Mouse (Mus musculus): ENCODE data around the gene Tmie. TPM values are rescaled to one million over a fixed set of nuclear protein-coding genes. Genes with fewer than 3 reads are reported as not detected.

The Tmie gene
- polyA plus RNA-seq, 2 experiments = 0.52 to 0.85 TPM

Small RNA genes lying within 50 kb of the gene (microRNA-seq; reads per million reads assigned to microRNA genes)
- gene Gm24269 = not detected

Other genes with a start within 250 kb of the Tmie start
- gene Nbeal2, start 226.0 kb downstream of the Tmie start, polyA plus RNA-seq (2012; rRNA removed) = 8.4 and 9.4 TPM in 2 replicates
- gene Nbeal2, start 226.0 kb downstream of the Tmie start, polyA plus RNA-seq (2014; fragmentation: Nextera tagmentation; extraction: Ambion mirVana) = 3.2 and 3.3 TPM in 2 replicates
- 72.2 and 83.8 TPM in 2 replicates for gene Ccdc12, start 223.6 kb downstream of the Tmie start, polyA plus RNA-seq (2012; rRNA removed)
- 102 and 123 TPM in 2 replicates for gene Ccdc12, start 223.6 kb downstream of the Tmie start, polyA plus RNA-seq (2014; fragmentation: Nextera tagmentation; extraction: Ambion mirVana)
- 18.9 and 26.1 TPM in 2 replicates for gene Myl3, start 138.3 kb downstream of the Tmie start, polyA plus RNA-seq (2012; rRNA removed)
- gene Myl3, start 138.3 kb downstream of the Tmie start, polyA plus RNA-seq (2014; fragmentation: Nextera tagmentation; extraction: Ambion mirVana) = 16.4 and 28.1 TPM in 2 replicates
- gene Pth1r, start 133.0 kb downstream of the Tmie start, polyA plus RNA-seq (2012; rRNA removed) = 149 and 203 TPM in 2 replicates
- 96.9 and 99.1 TPM in 2 replicates for gene Pth1r, start 133.0 kb downstream of the Tmie start, polyA plus RNA-seq (2014; fragmentation: Nextera tagmentation; extraction: Ambion mirVana)
- gene Prss42, start 81.9 kb downstream of the Tmie start, polyA plus RNA-seq (2012; rRNA removed) = 0.04 TPM in 1 of 2 replicates, not detected in the other
- gene Prss42, start 81.9 kb downstream of the Tmie start, polyA plus RNA-seq (2014; fragmentation: Nextera tagmentation; extraction: Ambion mirVana) = not detected in 2 replicates
- not detected in 2 replicates for gene Prss44, start 66.1 kb downstream of the Tmie start, polyA plus RNA-seq (2012; rRNA removed)
- not detected in 2 replicates for gene Prss44, start 66.1 kb downstream of the Tmie start, polyA plus RNA-seq (2014; fragmentation: Nextera tagmentation; extraction: Ambion mirVana)
- gene Prss43, start 53.4 kb downstream of the Tmie start, polyA plus RNA-seq (2012; rRNA removed) = not detected in 2 replicates
- gene Prss43, start 53.4 kb downstream of the Tmie start, polyA plus RNA-seq (2014; fragmentation: Nextera tagmentation; extraction: Ambion mirVana) = not detected in 2 replicates
- gene Prss45, start 45.5 kb downstream of the Tmie start, polyA plus RNA-seq (2012; rRNA removed) = not detected in 2 replicates
- gene Prss45, start 45.5 kb downstream of the Tmie start, polyA plus RNA-seq (2014; fragmentation: Nextera tagmentation; extraction: Ambion mirVana) = not detected in 2 replicates
- gene Prss46, start 35.6 kb downstream of the Tmie start, polyA plus RNA-seq (2012; rRNA removed) = not detected in 2 replicates
- gene Prss46, start 35.6 kb downstream of the Tmie start, polyA plus RNA-seq (2014; fragmentation: Nextera tagmentation; extraction: Ambion mirVana) = not detected in 2 replicates
- gene Prss50, start 22.1 kb downstream of the Tmie start, polyA plus RNA-seq (2012; rRNA removed) = 0.41 and 0.54 TPM in 2 replicates
- gene Prss50, start 22.1 kb downstream of the Tmie start, polyA plus RNA-seq (2014; fragmentation: Nextera tagmentation; extraction: Ambion mirVana) = 0.21 and 0.26 TPM in 2 replicates
- gene Als2cl, start 243 bp downstream of the Tmie start, polyA plus RNA-seq (2012; rRNA removed) = 7.3 and 7.4 TPM in 2 replicates
- gene Als2cl, start 243 bp downstream of the Tmie start, polyA plus RNA-seq (2014; fragmentation: Nextera tagmentation; extraction: Ambion mirVana) = 1.6 and 1.9 TPM in 2 replicates
- not detected in 2 replicates for gene Fam240a, start 36.7 kb upstream of the Tmie start, polyA plus RNA-seq (2012; rRNA removed)
- not detected in 2 replicates for gene Fam240a, start 36.7 kb upstream of the Tmie start, polyA plus RNA-seq (2014; fragmentation: Nextera tagmentation; extraction: Ambion mirVana)
- 0.38 and 0.56 TPM in 2 replicates for gene Tdgf1, start 66.0 kb upstream of the Tmie start, polyA plus RNA-seq (2012; rRNA removed)
- gene Tdgf1, start 66.0 kb upstream of the Tmie start, polyA plus RNA-seq (2014; fragmentation: Nextera tagmentation; extraction: Ambion mirVana) = 0.40 and 0.54 TPM in 2 replicates
- 0.04 and 0.12 TPM in 2 replicates for gene Lrrc2, start 71.4 kb upstream of the Tmie start, polyA plus RNA-seq (2012; rRNA removed)
- gene Lrrc2, start 71.4 kb upstream of the Tmie start, polyA plus RNA-seq (2014; fragmentation: Nextera tagmentation; extraction: Ambion mirVana) = 0.08 TPM in 1 of 2 replicates, not detected in the other
- gene Rtp3, start 110.5 kb upstream of the Tmie start, polyA plus RNA-seq (2012; rRNA removed) = 0.20 and 0.24 TPM in 2 replicates
- not detected in 2 replicates for gene Rtp3, start 110.5 kb upstream of the Tmie start, polyA plus RNA-seq (2014; fragmentation: Nextera tagmentation; extraction: Ambion mirVana)
- gene Ltf, start 139.2 kb upstream of the Tmie start, polyA plus RNA-seq (2012; rRNA removed) = 0.44 and 1.1 TPM in 2 replicates
- 0.47 and 1.4 TPM in 2 replicates for gene Ltf, start 139.2 kb upstream of the Tmie start, polyA plus RNA-seq (2014; fragmentation: Nextera tagmentation; extraction: Ambion mirVana)
- 0.50 and 0.63 TPM in 2 replicates for gene Ccrl2, start 177.4 kb upstream of the Tmie start, polyA plus RNA-seq (2012; rRNA removed)
- 0.59 and 0.88 TPM in 2 replicates for gene Ccrl2, start 177.4 kb upstream of the Tmie start, polyA plus RNA-seq (2014; fragmentation: Nextera tagmentation; extraction: Ambion mirVana)
- 22.0 and 36.6 TPM in 2 replicates for gene Lrrfip2, start 237.5 kb upstream of the Tmie start, polyA plus RNA-seq (2012; rRNA removed)
- 37.4 and 37.5 TPM in 2 replicates for gene Lrrfip2, start 237.5 kb upstream of the Tmie start, polyA plus RNA-seq (2014; fragmentation: Nextera tagmentation; extraction: Ambion mirVana)

All from limb, embryonic 14.5 days (tissue).